Mouse (Mus musculus): Measurements from ENCODE around the gene Larp4.

GRCm38 (mm10) chr15:99993100-99993499, 23.2 kb downstream of the Larp4 start:
- TF ChIP-seq POLR2A (IDR thresholded peaks at IDR 0.05; ENCODE audit: extremely low read depth, insufficient read depth, low read length): no peak
- no peak for TF ChIP-seq CTCF (IDR thresholded peaks at IDR 0.05; ENCODE audit: low read depth, low read length)

Data from liver, adult 2 months (tissue).